Mouse (Mus musculus): ENCODE data around the gene Dcxr. TPM values are rescaled to one million over a fixed set of nuclear protein-coding genes. Genes with fewer than 3 reads are reported as not detected.
"Not testable (repeated sequence)": the region's sequence is repeated elsewhere in the genome, so short reads cannot be mapped to it uniquely, and the experiment has no call there.

Dcxr gene
- total RNA-seq, 2 experiments from 2014 or later, result 25.0 to 30.0 TPM

- no peak for ATAC-seq (ENCODE audit: poor library complexity, severe bottlenecking)
Observed at GRCm38 (mm10) chr11:120676951-120677350, 50.1 kb downstream of the Dcxr start.

- ATAC-seq (ENCODE audit: poor library complexity, severe bottlenecking), result not testable (repeated sequence)
Observed at GRCm38 (mm10) chr11:120675875-120676274, 51.2 kb downstream of the Dcxr start.

Other genes with a start within 250 kb of the Dcxr start
- 34.3 and 35.6 TPM in 2 replicates for gene Mrpl12, start 242.7 kb downstream of the Dcxr start, total RNA-seq (2015)
- gene Mrpl12, start 242.7 kb downstream of the Dcxr start, total RNA-seq (2017), result 25.4 and 41.7 TPM in 2 replicates
- 9.3 and 14.7 TPM in 2 replicates for gene Slc25a10, start 235.4 kb downstream of the Dcxr start, total RNA-seq (2015)
- gene Slc25a10, start 235.4 kb downstream of the Dcxr start, total RNA-seq (2017), result 12.8 and 17.2 TPM in 2 replicates
- not detected in 2 replicates for gene Gcgr, start 196.6 kb downstream of the Dcxr start, total RNA-seq (2015)
- not detected in 2 replicates for gene Gcgr, start 196.6 kb downstream of the Dcxr start, total RNA-seq (2017)
- 79.7 and 83.0 TPM in 2 replicates for gene Mcrip1, start 177.6 kb downstream of the Dcxr start, total RNA-seq (2015)
- 18.3 and 30.5 TPM in 2 replicates for gene Mcrip1, start 177.6 kb downstream of the Dcxr start, total RNA-seq (2017)
- gene Ppp1r27, start 176.1 kb downstream of the Dcxr start, total RNA-seq (2015), result not detected in 2 replicates
- gene Ppp1r27, start 176.1 kb downstream of the Dcxr start, total RNA-seq (2017), result not detected in 2 replicates
- gene P4hb, start 154.0 kb downstream of the Dcxr start, total RNA-seq (2015), result 301 and 325 TPM in 2 replicates
- 587 and 590 TPM in 2 replicates for gene P4hb, start 154.0 kb downstream of the Dcxr start, total RNA-seq (2017)
- 506 and 521 TPM in 2 replicates for gene Arhgdia, start 145.7 kb downstream of the Dcxr start, total RNA-seq (2015)
- 226 and 275 TPM in 2 replicates for gene Arhgdia, start 145.7 kb downstream of the Dcxr start, total RNA-seq (2017)
- gene Alyref, start 128.9 kb downstream of the Dcxr start, total RNA-seq (2015), result 143 and 149 TPM in 2 replicates
- gene Alyref, start 128.9 kb downstream of the Dcxr start, total RNA-seq (2017), result 171 and 196 TPM in 2 replicates
- 79.9 and 90.6 TPM in 2 replicates for gene Anapc11, start 128.9 kb downstream of the Dcxr start, total RNA-seq (2015)
- gene Anapc11, start 128.9 kb downstream of the Dcxr start, total RNA-seq (2017), result 30.0 and 32.3 TPM in 2 replicates
- not detected in 2 replicates for gene Npb, start 118.8 kb downstream of the Dcxr start, total RNA-seq (2015)
- not detected in 2 replicates for gene Npb, start 118.8 kb downstream of the Dcxr start, total RNA-seq (2017)
- 11.8 and 13.3 TPM in 2 replicates for gene Pcyt2, start 109.3 kb downstream of the Dcxr start, total RNA-seq (2015)
- gene Pcyt2, start 109.3 kb downstream of the Dcxr start, total RNA-seq (2017), result 17.3 and 22.6 TPM in 2 replicates
- gene Sirt7, start 102.0 kb downstream of the Dcxr start, total RNA-seq (2015), result 51.4 and 53.6 TPM in 2 replicates
- 119 and 121 TPM in 2 replicates for gene Sirt7, start 102.0 kb downstream of the Dcxr start, total RNA-seq (2017)
- 23.1 and 23.8 TPM in 2 replicates for gene Mafg, start 93.7 kb downstream of the Dcxr start, total RNA-seq (2015)
- 58.7 and 68.0 TPM in 2 replicates for gene Mafg, start 93.7 kb downstream of the Dcxr start, total RNA-seq (2017)
- gene Pycr1, start 83.5 kb downstream of the Dcxr start, total RNA-seq (2015), result 3.5 and 3.7 TPM in 2 replicates
- gene Pycr1, start 83.5 kb downstream of the Dcxr start, total RNA-seq (2017), result 2.9 TPM in 2 replicates
- gene Myadml2, start 79.1 kb downstream of the Dcxr start, total RNA-seq (2015), result not detected in 2 replicates
- not detected in 2 replicates for gene Myadml2, start 79.1 kb downstream of the Dcxr start, total RNA-seq (2017)
- gene Notum, start 66.1 kb downstream of the Dcxr start, total RNA-seq (2015), result not detected in 2 replicates
- gene Notum, start 66.1 kb downstream of the Dcxr start, total RNA-seq (2017), result not detected in 2 replicates
- gene Aspscr1, start 54.3 kb downstream of the Dcxr start, total RNA-seq (2015), result 57.9 and 63.1 TPM in 2 replicates
- gene Aspscr1, start 54.3 kb downstream of the Dcxr start, total RNA-seq (2017), result 59.5 and 70.2 TPM in 2 replicates
- 84.6 and 95.8 TPM in 2 replicates for gene Cenpx, start 13.5 kb downstream of the Dcxr start, total RNA-seq (2015)
- 67.0 and 71.5 TPM in 2 replicates for gene Cenpx, start 13.5 kb downstream of the Dcxr start, total RNA-seq (2017)
- gene Lrrc45, start 13.4 kb downstream of the Dcxr start, total RNA-seq (2015), result 6.3 and 7.2 TPM in 2 replicates
- 21.0 and 21.6 TPM in 2 replicates for gene Lrrc45, start 13.4 kb downstream of the Dcxr start, total RNA-seq (2017)
- gene Rac3, start 5.8 kb downstream of the Dcxr start, total RNA-seq (2015), result 0.25 and 0.83 TPM in 2 replicates
- gene Rac3, start 5.8 kb downstream of the Dcxr start, total RNA-seq (2017), result 1.4 TPM in 1 of 2 replicates, not detected in the other
- 7.6 and 8.5 TPM in 2 replicates for gene Cbr2, start 4.8 kb upstream of the Dcxr start, total RNA-seq (2015)
- gene Cbr2, start 4.8 kb upstream of the Dcxr start, total RNA-seq (2017), result 1.7 and 8.9 TPM in 2 replicates
- gene Hmga1b, start 35.5 kb upstream of the Dcxr start, total RNA-seq (2015), result 10.5 and 11.9 TPM in 2 replicates
- 7.6 and 8.8 TPM in 2 replicates for gene Hmga1b, start 35.5 kb upstream of the Dcxr start, total RNA-seq (2017)
- 10.4 and 14.5 TPM in 2 replicates for gene Rfng, start 56.9 kb upstream of the Dcxr start, total RNA-seq (2015)
- 3.3 and 5.7 TPM in 2 replicates for gene Rfng, start 56.9 kb upstream of the Dcxr start, total RNA-seq (2017)
- gene Gps1, start 57.0 kb upstream of the Dcxr start, total RNA-seq (2015), result 51.4 and 70.1 TPM in 2 replicates
- gene Gps1, start 57.0 kb upstream of the Dcxr start, total RNA-seq (2017), result 52.1 and 56.3 TPM in 2 replicates
- 46.1 and 51.8 TPM in 2 replicates for gene Dus1l, start 69.1 kb upstream of the Dcxr start, total RNA-seq (2015)
- gene Dus1l, start 69.1 kb upstream of the Dcxr start, total RNA-seq (2017), result 24.0 and 31.1 TPM in 2 replicates
- gene Fasn, start 97.3 kb upstream of the Dcxr start, total RNA-seq (2015), result 14.0 and 19.2 TPM in 2 replicates
- 10.5 and 13.3 TPM in 2 replicates for gene Fasn, start 97.3 kb upstream of the Dcxr start, total RNA-seq (2017)
- 0.30 and 1.2 TPM in 2 replicates for gene Ccdc57, start 205.6 kb upstream of the Dcxr start, total RNA-seq (2015)
- 2.1 and 2.4 TPM in 2 replicates for gene Ccdc57, start 205.6 kb upstream of the Dcxr start, total RNA-seq (2017)
- gene Slc16a3, start 221.2 kb upstream of the Dcxr start, total RNA-seq (2015), result 21.4 and 24.6 TPM in 2 replicates
- gene Slc16a3, start 221.2 kb upstream of the Dcxr start, total RNA-seq (2017), result 35.2 and 40.7 TPM in 2 replicates